Mouse (Mus musculus): ENCODE measurements around the gene D930048N14Rik.
A peak's percentile ranks its signal among the peaks of the same experiment; 100 is the strongest.

GRCm38 (mm10) chr11:51681324-51681975, 30.7 kb downstream of the D930048N14Rik start:
- TF ChIP-seq USF1 (IDR thresholded peaks at IDR 0.05; ENCODE audit: low read depth) (no peak), CTCF (IDR thresholded peaks at IDR 0.05; ENCODE audit: control insufficient read depth, insufficient read depth, insufficient read length) (peak; percentile 75), MYOD1 (IDR thresholded peaks at IDR 0.05; ENCODE audit: control insufficient read depth, insufficient read length, low read depth) (no peak), MYOG (IDR thresholded peaks at IDR 0.05; ENCODE audit: control insufficient read depth, extremely low read depth, insufficient read length) (no peak)
